ENCODE assay signal across 17 mouse cellular contexts in genomic region chr4:104283906-104284305, GRCm38 (mm10).
"Had no signal": no experiment of that assay in that cellular context is flagged by ENCODE, and none has a peak within 500 bp of the region (broad histone marks: within the 10 kb centered on the region; RNA-seq: fewer than 3 reads in every experiment).

No protein-coding gene starts in this region.

- H3K4me2 ChIP-seq: limb, embryonic 12.5 days; liver, embryonic 15.5 days; lung, embryonic 14.5 days; midbrain, embryonic 12.5 days had no signal

- H3K27me3 ChIP-seq: limb, embryonic 12.5 days; liver, embryonic 15.5 days; megakaryocyte, embryonic 14.5 days; midbrain, embryonic 12.5 days had no signal

- H3K4me1 ChIP-seq: limb, embryonic 12.5 days; liver, embryonic 15.5 days; megakaryocyte, embryonic 14.5 days had no signal

- DNase-seq: kidney, adult 8-10 months; kidney, postnatal 25 days; layer of hippocampus, adult 9-11 months; liver; lung, embryonic 14.5 days; right cerebral cortex, adult 18-20 months; right cerebral cortex, postnatal 4 days; spleen, adult 18-20 months; thymus, adult 18-20 months; thymus, postnatal 14 days had no signal

- H3K9ac ChIP-seq: limb, embryonic 12.5 days; liver, embryonic 15.5 days; lung, embryonic 14.5 days; midbrain, embryonic 12.5 days had no signal

- H3K9me3 ChIP-seq: limb, embryonic 12.5 days; liver, embryonic 15.5 days; midbrain, embryonic 12.5 days had no signal

- H3K36me3 ChIP-seq: limb, embryonic 12.5 days; liver, embryonic 15.5 days; midbrain, embryonic 12.5 days had no signal

- H3K4me3 ChIP-seq: limb, embryonic 12.5 days; liver, embryonic 15.5 days; megakaryocyte, embryonic 14.5 days; midbrain, embryonic 12.5 days had no signal

- ATAC-seq: intestine, postnatal 0 days; midbrain, embryonic 16.5 days had no signal

- H3K27ac ChIP-seq: limb, embryonic 12.5 days; liver, embryonic 15.5 days; macrophage; midbrain, embryonic 12.5 days had no signal
